Mouse (Mus musculus) thymus, adult 2 months (tissue): ENCODE results near the gene Cep164.

Source experiments
- CTCF ChIP-seq: fragments of 200-500 bp; IDR thresholded peaks from 2 replicates; pipeline ENCODE4 v1.5.1; 2012; ENCODE audit warnings: mild to moderate bottlenecking, control low read depth, low read length, moderate library complexity, borderline replicate concordance; ENCODE audit not compliant: control insufficient read depth, poor library complexity, insufficient read depth; ENCODE audit errors: extremely low read depth
- POLR2A ChIP-seq: fragments of 200-500 bp; IDR thresholded peaks from 2 replicates; pipeline ENCODE4 v1.6.1; 2012; ENCODE audit warnings: mild to moderate bottlenecking, low read length, control low read depth, moderate library complexity; ENCODE audit not compliant: control insufficient read depth, poor library complexity, insufficient read depth; ENCODE audit errors: extremely low read depth

- TF ChIP-seq POLR2A (no peak), CTCF (no peak)
Observed at GRCm38 (mm10) chr9:45749917-45750316, 78.6 kb downstream of the Cep164 start.
